Mouse (Mus musculus): ENCODE results near the gene Armc5.

Gene Armc5

GRCm38 (mm10) chr7:128285060-128285459 is 47.9 kb downstream of the Armc5 start:
- DNase-seq (ENCODE audit: low read depth in 1 of 2, low spot score in 2 of 2): no peak

DNA sequence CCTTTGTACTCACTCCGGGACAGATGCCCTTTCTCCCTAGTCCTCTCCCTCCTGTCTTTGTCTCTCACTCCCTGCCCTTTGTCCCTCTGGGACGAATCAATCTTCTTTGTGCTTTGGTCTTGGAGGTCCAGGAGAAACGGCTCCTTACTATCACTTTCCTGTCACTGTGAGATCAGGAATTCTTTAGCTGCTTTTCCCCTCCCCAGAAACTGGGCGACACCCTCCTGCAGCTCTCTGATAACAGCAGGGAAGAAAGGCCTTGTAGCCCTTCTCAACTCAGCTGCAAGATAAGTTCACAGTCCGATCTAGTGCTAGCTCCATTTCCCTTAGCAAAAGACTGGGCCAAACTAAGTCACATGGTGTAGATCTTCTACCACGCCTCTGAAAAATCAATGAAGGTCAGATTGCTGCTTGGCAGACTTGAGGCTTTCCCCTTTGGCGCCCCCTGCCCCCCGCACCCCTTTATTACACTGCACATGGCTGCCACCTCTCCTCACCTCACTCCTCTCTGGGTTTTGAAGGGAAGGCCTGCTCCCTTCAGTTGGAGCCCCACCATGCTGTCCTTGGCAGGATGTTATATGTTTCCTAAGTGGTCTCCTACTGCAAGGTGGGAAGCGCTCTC is 51.9 kb downstream of the Armc5 start:
- DNase-seq (ENCODE audit: low read depth in 1 of 2, low spot score in 2 of 2): no peak

Data from monocyte, adult 2 months (primary cell).